Mouse (Mus musculus): Measurements from ENCODE around the gene Galnt16. TPM values are rescaled to one million over a fixed set of nuclear protein-coding genes. Genes with fewer than 3 reads are reported as not detected.

The Galnt16 gene
- polyA plus RNA-seq, 2 experiments from 2014 or later, result not detected

DNA sequence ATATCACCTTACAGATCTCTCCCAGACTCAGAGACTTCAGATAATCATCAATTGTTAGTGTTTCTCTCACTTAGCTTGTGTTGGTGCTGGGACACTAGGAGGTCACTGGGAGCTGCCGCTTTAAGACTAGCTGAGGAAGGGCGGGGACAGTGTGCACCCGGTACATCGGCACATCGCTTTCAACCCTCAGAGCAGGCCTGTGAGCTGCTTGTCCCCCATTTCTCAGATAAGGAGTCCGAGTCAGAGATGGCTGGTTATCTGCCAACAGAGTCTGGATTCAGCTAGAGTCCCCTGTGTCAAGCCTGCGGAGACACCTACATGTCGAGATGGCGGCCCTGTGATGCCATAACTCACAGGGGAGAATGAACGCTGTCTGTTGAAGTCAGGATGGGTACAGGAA is 13.5 kb downstream of the Galnt16 start:
- ATAC-seq, result no peak

DNA sequence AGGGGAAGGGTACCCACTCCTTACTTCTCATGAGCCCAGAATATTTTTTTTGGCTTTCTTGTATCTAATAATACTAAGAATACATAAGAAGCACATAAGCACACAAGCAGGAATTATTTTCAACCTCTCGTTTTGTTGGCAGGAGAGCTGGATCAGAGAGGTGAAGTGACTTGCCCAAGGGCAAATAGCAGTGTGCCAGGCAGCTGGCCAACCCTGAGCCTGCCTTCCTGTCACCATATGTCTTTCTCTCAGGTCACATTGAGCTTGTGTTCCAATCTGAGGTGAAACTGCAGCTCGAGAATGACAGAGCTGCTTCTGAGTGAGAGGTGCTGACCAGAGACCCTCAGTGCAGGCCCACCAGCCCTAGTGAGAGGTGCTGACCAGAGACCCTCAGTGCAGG is 15.8 kb downstream of the Galnt16 start:
- no peak for ATAC-seq

DNA sequence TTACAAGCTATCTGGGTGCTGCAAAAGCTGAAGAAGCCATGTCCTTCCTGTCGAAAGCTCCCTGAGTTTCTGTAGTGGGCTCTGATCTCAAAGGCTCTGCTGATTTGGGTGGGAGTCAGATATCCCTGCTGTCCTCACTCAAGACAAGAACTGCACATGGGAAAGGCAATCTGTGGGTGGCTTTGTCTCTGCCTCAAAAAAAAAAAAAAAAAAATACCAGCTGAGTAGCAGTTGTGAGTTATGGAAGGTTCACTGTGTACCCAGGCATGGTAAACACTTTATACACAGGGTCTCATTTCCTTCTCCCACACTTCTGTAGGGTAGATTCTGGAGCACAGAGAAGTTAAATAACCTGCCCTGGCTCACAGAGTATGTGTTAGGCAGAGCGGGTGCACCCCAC is 19.2 kb downstream of the Galnt16 start:
- no peak for ATAC-seq

DNA sequence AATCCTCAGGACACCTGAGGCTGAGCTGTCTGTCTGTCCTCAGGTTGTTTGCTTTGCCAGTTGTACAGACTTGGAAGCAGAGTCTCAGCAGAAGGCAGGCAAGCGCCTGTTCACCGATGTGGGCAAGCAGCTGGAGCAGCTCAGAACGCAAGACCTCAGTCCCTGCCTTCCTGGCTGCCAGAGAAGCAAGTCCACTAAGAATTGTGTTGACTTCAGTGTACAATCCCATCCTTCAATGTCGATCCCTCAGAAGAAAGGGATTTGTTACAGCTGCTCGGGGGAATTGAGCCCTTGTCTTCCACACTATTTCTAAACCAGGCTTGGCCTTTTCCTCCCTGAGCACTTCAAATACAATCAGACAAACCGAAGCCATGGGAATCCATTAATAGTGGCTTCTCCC is 20.2 kb downstream of the Galnt16 start:
- ATAC-seq, result no peak

DNA sequence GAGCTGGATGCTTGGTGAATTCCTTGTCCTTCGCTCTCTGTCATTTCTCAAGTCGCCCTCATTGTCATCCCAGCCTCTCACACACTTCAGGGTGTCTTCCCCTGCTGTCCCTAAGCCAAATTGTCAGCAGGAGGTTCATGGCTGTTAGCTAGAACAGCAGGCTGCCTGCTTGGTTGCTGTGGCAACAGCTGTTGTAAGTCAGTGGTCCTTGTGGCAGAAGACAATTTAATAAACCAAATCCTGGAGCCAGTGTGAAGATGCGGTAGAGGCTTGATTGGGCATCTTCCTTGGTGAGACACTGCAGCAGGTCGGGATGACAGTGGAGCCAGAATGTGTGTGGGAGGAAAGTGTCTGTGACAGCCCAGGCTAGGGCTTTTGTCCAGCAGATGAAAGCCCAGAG is 27.2 kb downstream of the Galnt16 start:
- ATAC-seq, result no peak

DNA sequence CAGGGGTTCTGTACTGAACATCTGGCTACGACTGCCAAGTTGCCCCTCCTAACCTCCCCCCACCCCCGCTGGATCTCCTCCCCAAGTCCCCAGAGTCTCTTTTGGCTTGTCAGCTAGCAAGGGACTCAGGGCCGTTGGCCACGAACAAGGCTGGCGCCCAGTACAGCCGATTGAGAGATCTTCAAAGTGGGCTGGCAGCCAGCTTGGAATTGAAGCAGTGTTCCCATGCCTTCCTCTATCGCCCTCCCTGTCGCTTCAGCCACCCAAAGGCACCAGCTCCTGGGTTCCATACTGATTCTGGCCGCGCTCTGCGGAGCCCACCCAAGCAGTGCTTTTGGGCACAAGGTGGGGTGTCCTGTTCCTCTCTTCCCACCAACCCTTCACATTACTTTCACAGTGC is 31.6 kb downstream of the Galnt16 start:
- ATAC-seq, result no peak

DNA sequence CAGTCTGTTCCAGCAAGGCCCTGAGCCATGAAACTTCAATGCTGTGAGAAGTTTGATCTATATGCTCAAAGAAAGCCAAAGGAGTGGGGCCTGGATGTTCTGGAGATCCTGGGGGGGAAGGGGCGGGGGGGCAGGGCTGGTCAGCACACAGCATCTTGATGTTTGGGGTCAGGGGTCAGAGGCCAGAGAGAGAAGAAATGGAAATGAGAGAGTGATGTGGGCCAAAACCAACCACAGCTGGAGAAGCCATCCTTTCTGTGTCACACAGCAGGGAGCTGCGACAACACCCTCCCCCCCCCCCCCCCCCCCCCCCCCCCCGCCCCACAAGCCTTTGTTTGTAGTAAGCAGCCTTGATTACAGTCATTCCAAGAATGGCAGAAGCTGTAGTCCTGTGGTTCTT is 35.1 kb downstream of the Galnt16 start:
- ATAC-seq, result no peak

DNA sequence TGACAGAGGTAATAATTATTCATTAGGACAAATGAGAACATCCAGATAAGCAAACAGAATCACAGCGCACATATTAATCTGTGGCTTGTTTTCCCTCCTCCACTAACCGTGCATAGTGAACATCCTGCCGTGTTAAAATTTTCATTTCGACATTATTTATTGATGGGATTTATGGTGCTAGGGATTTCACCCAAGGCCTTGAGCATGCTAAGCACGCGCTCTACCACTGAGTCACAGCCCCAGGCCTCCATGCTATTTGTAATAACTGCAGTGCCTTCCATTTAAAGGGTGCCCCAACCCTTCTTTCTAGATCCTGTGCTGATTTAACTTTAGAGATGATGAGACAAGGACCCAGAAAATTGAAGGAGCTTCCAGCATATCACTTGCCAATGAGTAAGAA is 36.2 kb downstream of the Galnt16 start:
- no peak for ATAC-seq

DNA sequence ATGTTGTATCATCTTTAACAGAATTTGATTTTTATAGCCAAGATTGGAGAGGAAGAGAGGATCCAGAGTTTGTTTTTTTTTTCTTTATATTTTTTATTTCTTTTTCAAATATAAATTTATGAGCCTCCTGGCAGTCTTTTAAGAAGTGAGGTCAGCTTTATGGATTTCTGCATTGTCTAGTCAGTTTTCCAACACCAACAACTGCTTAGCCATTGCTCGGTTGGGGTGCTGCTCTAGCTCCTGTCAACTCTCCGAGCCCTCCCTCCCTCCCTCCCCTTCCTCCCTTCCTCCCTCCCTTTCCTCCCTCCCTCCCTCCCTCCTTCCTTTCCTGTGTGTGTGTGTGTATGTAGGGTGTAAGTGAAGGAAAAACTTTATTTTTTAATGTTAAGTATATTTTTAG is 43.8 kb downstream of the Galnt16 start:
- no peak for ATAC-seq

DNA sequence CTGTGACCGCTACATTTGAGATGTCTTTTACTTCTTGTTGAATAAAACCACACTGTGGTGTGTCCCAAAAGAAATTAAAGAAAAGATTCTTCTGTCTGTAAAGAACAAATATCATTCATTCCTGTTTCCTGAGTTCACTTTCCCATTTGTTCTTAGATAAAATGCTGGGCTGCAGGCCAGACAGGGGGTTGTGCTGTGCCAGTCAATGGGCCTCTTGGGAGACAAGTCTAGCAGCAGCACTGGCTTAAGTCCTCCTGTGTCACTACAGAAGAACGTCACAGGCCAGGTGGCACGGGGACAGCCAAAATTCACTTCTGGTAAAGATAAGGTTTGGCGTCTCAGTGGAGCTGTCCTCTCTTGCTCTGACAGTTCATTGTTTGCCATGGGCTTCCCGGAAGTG is 44.7 kb downstream of the Galnt16 start:
- no peak for ATAC-seq

DNA sequence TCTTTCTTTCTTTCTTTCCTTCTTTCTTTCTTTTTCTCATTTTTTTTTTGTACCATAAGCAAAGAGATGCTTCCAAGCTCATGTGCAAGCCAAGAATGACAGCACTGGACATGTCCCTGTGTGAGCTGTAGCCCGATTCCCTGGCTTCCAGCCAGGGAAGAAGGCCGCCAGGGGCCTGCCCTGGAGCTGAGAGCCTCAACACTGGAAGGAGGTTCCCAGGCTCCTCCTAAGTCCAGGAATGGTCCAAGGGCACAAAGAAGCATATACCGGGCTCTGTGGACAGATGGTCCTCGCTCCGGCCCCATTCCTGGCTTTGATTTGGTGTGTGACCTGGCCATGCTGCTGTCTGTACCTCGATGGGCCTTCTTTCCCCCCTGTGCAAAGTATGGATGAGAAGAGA is 46.9 kb downstream of the Galnt16 start:
- ATAC-seq, result no peak

DNA sequence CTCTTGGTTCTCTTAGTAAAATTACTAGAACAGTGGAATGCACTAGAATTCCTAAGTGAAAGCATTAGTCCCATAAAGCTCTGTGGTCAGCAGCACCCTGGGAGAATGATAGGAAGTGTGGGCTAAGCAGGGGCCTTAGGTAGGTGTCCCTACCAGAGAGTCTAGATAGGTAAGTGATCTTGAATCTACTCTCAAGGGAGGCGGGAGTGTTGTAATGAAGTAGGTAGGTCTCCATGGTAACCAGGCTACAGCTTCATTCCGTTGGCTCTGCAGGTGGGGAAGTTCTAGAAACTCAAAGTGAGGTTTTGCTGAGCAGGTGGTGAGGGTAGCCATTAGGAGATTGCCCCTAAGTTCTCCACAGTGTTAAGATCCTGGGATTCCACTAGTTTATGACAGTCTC is 47.7 kb downstream of the Galnt16 start:
- ATAC-seq, result no peak

DNA sequence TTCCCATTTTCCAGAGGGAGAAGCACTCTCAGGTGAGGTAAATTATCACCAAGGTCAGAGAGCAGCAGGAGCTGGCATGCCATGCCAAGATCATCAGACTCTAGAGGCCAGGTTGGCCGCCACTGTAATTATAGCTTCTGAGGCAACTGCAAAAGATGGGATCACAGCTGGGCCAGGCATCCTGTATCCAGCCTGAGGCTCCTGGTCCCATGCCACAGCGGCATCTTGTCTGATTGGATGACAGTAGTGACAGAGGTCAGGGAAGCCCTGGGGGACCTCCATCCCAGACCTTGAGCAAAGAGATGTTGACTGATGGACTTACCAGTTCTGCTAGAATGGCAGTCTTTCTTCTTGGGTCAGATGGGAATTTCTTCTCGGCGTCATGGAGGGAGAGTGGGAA is 48.4 kb downstream of the Galnt16 start:
- no peak for ATAC-seq

DNA sequence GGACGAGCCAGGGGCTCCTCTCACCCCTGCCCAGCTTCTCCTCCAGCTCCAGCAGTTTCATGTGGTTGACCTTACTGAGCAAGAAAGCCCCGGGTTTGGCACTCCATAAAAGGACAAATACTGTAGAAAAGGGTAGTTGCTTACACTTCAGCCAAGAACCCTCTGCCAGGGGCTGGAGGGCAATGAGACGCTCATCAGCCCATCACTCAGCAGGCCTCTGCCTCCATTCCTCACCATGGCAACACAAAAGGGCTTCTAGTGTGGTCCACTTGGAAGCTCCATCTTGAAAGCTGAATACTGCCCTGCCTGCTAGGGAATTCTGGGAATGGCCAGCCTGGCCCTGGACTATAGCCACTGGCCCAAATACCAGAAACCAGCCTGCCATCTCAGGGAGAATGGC is 49.3 kb downstream of the Galnt16 start:
- no peak for ATAC-seq

DNA sequence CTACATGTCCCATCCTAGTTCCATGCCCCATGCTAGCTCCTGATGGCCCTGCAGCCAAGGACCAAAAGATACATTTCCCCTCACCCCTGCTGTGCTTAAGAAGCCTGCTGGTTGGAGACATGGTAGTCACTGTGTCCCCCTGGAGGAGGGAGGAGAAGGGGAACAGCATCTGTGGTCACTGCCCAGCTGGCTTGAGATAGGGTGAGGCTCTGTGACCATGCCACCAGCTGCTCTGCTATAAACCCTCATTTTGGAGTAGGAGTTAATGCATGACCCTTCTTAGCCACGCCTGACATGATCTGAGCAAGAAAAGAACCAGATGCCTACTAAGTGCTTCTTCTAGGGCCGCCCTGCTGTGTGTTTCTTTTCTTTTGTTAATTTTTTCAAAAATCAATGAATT is 51.5 kb downstream of the Galnt16 start:
- ATAC-seq, result no peak

DNA sequence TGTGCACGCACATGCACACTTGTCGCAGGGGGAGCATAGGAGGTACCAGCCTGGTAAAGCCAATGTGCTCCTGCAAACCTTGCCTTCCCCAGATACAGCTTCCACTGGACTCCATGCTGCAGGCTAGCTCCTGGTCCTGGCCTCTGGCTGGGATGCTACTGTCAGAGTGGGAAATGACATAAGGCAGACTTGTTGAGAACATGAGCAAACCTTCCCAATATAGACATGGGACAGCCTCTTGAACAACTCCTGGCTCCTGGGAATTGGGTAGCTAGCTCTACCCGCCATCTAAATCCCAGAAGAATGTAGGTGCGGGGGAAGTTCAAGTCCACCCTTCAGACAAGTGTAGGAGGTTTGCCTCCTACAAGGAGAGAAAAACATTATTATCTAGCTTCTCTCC is 56.2 kb downstream of the Galnt16 start:
- ATAC-seq, result no peak

DNA sequence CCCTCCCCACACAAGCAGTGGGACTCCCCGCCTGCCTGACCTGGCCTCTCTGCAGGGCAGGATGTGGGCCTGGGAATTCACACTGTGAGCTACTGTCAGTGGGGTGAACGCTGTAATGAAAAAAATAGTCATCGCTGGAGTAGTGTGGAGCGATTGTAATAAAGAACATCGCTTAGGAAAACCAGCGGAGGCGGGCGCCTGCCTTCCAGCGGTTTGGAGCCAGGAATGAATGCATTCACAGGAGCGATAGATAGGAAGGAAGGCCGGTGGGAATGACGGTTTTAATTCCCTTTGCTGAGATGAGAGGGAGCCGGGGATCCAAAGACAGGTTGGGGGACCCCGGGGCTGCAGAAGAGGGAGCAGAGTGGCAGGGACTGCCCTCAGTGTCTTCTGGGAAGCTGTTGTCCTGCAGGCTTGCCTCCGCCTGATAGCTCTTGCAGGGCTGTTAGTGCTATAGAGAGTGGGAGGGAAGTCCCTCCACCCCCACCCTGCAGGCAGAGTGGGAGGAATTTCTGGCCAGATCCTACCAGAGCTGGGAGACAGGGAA is 56.8 kb downstream of the Galnt16 start:
- ATAC-seq, result no peak

DNA sequence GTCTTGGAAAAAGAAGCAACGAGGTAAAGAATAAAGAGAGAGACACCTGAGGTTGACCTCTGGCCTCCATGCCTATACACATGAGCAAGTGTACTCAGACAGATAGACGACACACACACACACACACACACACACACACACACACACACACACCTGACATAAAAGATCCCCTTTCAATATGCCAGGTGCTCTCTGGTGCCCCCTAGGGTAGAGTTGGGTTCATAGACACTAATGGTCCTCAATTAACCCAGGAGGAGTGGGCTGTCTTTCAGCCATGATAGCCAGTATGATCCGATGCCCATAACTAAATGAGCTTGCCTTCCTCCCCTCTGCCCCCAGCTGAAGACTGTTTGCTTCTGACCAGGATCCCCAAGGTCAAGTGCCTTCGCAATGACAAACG is 59.0 kb downstream of the Galnt16 start:
- no peak for ATAC-seq

DNA sequence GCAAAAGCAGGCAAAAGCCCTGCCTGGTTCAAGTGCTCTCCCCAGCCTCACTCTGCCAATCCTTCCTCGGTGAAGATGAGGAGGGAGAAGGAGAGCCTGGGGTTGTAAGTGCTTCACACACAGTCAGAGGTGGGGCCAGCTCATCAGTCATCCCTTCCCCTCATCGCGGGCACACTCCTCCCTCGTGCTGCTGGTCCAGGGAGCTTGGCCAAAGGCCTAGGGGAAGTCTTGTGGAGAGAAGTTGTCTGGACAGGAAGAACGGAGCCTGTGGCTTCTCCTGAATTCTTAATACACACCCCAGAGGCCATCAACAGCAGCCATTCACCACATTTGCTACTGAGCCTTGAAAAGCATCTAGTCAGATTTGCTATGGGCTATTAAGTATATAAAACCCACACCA is 63.3 kb downstream of the Galnt16 start:
- ATAC-seq, result no peak

DNA sequence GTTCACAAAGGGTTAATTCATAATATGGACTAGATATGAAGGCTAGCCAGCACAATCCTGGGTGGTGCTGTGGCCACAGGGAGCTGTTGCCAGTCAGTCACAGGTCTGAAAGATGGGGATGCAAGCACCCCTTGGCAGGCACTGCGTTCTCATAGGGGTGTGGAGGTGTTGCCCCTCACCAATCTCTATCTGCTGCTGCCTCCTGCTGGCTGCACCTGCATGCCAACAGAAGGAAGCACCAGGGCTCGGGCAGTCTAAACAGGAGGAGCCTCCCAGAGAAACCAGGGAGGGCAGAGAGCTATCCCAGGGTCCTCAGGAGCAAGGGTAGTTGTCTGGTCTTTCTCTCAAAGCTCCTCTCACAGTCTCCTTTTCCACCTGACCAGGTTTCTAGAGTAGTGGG is 66.9 kb downstream of the Galnt16 start:
- no peak for ATAC-seq

DNA sequence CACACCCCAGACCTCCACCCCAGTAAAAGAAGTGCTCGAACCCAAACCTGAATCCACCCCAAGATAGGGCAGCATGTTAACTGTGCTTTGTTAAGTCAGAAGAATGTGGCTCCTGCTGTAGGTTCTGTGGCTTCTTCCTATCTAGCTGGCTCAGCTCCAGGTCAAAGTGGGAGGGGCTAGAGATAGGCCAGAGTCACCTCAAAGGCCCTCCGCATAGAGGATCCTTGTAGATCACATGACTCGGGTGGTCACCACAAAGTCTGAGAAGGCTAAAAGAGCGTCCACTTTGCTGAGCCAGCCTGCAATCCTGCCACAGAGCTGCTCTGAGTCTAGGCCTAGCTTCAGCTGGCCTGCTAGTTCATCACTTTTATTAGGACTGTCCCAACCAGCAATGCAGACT is 76.1 kb downstream of the Galnt16 start:
- ATAC-seq, result no peak

DNA sequence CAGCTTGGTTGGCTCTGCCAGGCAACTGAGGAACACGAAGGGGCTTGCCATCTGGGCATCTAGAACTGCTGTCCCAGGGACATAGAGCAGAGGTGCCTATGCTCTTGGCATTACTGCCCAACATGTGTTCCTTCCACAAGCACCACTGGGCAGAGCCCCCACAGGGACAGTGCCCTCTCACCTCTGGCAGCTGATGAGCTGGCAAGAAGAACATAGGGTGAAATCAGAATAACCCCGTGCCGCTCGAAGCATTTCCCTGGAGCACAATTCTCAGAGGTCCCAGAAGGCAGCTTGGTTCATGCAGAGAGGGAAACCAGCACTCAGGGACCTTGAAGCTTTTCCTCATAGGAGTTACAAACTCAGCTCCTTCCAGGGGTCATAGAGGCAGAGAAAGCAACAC is 76.7 kb downstream of the Galnt16 start:
- ATAC-seq, result no peak

DNA sequence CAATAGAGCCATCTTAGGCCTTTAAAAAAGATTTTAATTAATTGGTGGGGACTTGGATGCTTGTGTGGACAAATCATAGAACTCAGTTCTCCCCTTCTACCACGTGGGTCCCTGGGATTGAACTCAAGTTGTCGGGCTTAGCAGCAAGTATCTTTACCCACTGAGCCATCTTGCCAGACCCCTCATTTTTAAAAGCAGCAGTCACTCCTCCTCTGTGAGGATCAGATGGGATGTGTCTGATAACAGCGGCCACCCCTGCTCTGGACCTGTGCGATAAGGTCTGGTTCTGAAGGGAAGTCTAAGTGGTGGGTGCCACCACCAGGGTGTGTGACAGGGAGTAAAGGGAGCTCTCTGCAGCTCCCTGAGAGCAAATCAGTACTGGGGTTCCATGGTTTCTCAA is 77.5 kb downstream of the Galnt16 start:
- no peak for ATAC-seq

DNA sequence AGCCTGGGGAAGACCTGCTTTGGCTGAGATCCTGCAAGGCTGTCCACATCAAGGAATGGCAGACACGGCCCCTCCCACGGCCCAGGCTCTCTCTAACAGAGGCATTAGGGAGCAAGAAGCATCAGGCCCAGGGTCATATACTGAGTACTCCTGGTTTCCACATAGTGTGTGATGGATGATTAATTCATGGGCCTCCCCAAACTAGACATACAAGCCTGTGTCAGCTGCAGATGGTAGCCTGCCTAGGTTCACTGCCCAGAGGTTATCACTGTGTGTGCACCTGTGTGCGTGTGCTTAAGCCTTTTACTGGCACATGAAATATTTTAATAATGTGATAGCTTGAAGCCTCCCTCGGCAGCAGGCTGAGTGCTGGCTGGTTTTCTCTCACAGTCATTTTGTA is 77.9 kb downstream of the Galnt16 start:
- no peak for ATAC-seq

DNA sequence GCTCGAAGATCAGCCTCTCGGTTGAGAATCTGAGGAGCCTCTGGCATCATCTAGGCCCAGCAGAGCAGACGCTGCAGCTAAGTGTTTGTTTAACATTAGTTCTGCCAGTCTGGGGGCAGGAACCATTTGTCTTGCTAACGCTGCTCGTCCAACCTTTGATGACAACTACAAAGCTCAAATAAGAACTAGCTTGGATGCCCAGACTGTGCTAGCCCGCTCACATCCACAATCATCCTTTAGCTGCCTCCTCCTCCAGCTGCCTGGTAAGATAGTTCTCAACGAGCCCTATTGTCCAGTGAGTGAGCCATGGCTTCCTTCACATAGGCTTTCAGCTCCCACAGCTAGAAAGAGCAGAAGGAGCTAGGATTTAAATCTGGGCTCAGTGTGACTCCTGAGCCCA is 80.2 kb downstream of the Galnt16 start:
- ATAC-seq, result no peak

DNA sequence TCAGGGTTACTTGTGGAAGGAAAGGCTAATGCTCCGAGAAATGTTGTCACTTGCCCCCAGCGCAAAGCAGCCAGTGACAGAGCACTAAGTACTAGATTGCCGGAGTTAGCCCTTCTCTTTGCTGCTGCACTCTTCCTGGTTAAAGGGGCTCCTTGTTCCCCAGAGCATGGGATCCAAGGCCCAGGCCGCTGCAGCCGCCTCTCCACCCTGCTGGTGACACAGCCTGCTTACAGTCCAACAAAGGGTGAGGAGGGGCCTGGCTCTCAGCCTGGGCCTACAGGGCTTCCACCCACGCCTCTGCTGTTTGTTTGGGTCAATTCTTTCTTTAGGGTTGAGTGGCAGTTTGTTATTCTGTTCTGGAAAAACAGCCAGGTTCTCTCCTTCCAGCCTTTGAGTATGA is 80.7 kb downstream of the Galnt16 start:
- ATAC-seq, result no peak

All from activated CD4-positive, CD25-positive, alpha-beta regulatory T cell, adult 4 months (primary cell).